Mouse (Mus musculus) CD4-positive, CD25-positive, alpha-beta regulatory T cell, adult 4 months (primary cell): ENCODE measurements around the gene Gm10354. TPM values are rescaled to one million over a fixed set of nuclear protein-coding genes. Genes with fewer than 3 reads are reported as not detected.
"Not testable (repeated sequence)": the region's sequence is repeated elsewhere in the genome, so short reads cannot be mapped to it uniquely, and the experiment has no call there.

Experiments
- ATAC-seq: one replicate; pipeline ENCODE4 v1.8.0; 2017
- polyA plus RNA-seq, 2 experiments: library from polyadenylated mRNA; unstranded; fragments of 100-300 nt; shearing (Covaris generic); gene quantifications; one replicate each; pipeline ENCODE4 v1.2.1; 2017

The Gm10354 gene
- polyA plus RNA-seq, 2 experiments from 2014 or later = not detected

GRCm38 (mm10) chr5:14953587-14953986 is 25.1 kb downstream of the Gm10354 start:
- not testable (repeated sequence) for ATAC-seq

GRCm38 (mm10) chr5:14952749-14953148 is 26.0 kb downstream of the Gm10354 start:
- ATAC-seq = not testable (repeated sequence)

- ATAC-seq = not testable (repeated sequence)
Measured at GRCm38 (mm10) chr5:14951822-14952221, 26.9 kb downstream of the Gm10354 start.

DNA sequence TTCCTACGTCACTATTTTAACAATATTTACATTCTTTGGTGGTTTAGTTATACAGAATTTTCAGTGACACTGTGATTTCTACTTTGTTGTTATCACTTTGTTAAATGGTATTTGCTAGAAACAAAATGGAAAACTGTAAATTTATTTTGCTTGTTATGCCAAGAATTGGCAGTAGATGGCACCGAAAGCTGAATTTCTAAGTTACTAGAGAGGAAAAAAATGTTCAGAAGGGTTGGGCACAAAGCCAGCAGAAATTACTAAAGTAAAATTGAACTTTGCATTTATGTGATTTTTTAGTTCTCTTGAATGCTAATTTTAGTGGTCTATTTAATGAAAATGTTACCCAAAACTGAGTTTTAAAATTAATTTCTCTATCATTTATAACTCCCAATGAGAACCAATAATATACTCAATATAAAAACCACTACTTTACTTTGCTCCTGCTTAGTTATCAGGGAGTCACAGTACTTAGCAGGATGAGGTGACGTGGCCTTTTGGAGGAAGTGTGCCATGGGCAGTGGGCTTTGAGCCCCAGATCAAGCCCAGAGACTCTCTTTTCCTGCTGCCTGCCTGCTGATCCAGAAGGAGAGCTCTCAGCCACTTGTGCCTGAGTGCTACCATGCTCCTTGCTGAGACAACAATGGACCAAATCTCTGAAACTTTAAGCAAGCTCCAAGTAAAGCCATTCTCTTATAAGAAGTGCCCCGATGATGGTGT is 31.1 kb downstream of the Gm10354 start:
- not testable (repeated sequence) for ATAC-seq

- not testable (repeated sequence) for ATAC-seq
Measured at GRCm38 (mm10) chr5:14945524-14945923, 33.2 kb downstream of the Gm10354 start.

DNA sequence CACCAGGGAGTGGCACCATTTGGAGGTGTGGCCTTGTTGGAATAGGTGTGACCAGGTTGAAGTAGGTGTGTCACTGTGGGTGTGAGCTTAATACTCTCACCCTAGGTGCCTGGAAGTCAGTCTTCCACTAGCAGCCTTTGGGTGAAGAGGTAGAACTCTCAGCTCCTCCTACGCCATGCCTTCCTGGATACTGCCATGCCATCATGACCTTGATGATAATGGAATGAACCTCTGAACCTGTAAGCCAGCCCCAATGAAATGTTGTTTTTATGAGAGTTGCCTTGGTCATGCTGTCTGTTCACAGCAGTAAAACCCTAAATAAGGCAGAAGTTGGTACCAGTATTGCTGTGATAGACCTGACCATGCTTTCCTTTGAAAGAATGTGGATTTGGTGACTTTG is 37.7 kb downstream of the Gm10354 start:
- not testable (repeated sequence) for ATAC-seq

DNA sequence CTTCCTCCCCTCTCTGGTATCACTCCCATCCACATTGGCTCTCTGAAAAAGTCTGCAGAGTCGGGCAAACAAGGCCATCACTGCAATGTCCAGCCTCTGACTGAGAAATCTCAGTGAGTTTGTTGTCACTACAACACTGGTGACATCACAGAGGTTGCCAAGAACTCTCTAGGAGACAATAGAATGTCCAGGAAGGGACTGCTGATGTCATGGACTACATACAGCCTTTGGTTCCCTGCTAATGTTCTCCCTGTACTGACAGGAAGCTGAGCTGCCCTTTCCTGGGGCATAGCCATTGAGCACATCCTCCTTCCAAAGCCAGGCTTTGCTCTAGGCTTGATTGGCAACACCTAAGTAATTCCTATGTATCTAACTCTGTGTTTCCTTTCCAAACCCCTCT is 40.4 kb downstream of the Gm10354 start, which contains the start of gene Speer4e:
Gene Speer4e (minus strand): TSS at position 101 of the 400 bp plus-strand sequence.
- not testable (repeated sequence) for ATAC-seq

- not testable (repeated sequence) for ATAC-seq
Measured at GRCm38 (mm10) chr5:14933721-14934120, 45.0 kb downstream of the Gm10354 start.

DNA sequence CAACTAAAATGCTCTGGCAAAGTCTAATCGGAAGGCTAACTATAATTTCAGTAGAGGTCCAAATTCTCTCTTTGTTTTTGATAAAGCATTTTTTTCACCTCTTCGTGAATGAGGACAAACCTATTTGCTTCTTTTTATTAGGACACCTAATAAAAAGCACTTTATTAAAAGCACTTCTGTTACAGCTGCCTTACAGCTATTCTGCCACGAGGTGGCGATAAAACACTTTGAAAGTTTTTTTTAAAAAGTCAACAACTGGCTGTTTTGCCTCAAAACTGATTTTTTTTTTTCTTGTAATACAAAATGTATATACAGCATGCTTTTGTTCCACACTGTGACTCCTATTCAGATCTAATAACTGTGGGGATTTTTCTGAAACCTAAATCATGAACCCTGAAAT is 51.7 kb downstream of the Gm10354 start:
- not testable (repeated sequence) for ATAC-seq

Other genes starting within 250 kb of the Gm10354 start
- gene Gm9758, start 64.0 kb downstream of the Gm10354 start, polyA plus RNA-seq = not detected
- not detected for gene Speer4e, start 40.5 kb downstream of the Gm10354 start, polyA plus RNA-seq
- gene Gm17019, start 54.1 kb upstream of the Gm10354 start, polyA plus RNA-seq = not detected